Mouse (Mus musculus): Measurements from ENCODE around the gene Rexo2.

DNA sequence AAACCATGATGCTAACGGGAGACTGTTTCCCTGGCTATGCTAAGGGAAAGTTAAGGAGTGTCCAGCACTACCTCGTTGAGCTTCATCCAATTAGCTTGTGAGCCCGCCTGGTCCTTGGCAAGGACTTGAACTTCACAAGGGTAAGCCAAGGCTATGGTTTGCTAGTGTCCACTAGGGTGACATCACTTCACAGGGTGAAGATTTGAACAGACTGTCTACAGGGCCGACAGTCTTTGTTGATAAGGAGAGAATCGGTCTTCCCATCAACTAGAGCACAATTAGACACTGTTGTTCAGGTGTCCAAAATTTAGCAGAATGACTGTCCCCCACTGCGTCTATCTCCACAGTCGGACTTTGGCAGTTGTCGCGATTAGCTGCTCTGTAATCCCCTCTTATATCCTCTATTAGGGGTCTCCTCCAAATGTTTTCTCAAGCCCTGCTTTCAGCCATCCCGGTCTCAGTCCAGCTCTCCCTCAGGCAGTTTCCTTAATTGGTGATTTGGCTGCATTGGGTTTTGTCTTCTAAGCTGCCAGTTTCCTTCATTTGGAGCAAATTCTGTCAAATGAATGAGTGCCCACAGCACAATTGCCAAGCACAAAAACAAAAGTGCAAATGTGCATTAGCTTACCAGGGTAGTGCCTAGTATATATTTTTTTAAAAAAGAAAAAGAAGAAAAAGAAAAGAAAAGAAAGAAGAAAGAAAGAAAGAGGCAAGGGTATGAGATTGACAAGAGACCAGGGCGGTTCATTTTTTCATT is 36.4 kb upstream of the Rexo2 start:
- TF ChIP-seq EP300 (IDR thresholded peaks at IDR 0.05; ENCODE audit: low read depth): no peak
- no peak for TF ChIP-seq CTCF (IDR thresholded peaks at IDR 0.05; ENCODE audit: low read depth)

Data from heart, postnatal 0 days (tissue).